Mouse (Mus musculus) bone marrow, adult 2 months (tissue): ENCODE results near the gene Madcam1.

Experiments used
- CTCF ChIP-seq: fragments of 200-500 bp; IDR thresholded peaks from 2 replicates; pipeline ENCODE4 v1.5.1; 2011; ENCODE audit warnings: low read length, control low read depth; ENCODE audit not compliant: control insufficient read depth, insufficient read depth
- POLR2A ChIP-seq: fragments of 200-500 bp; IDR thresholded peaks from 2 replicates; pipeline ENCODE4 v1.6.1; 2011; ENCODE audit warnings: low read depth, mild to moderate bottlenecking, control low read depth, low read length, borderline replicate concordance; ENCODE audit not compliant: control insufficient read depth

DNA sequence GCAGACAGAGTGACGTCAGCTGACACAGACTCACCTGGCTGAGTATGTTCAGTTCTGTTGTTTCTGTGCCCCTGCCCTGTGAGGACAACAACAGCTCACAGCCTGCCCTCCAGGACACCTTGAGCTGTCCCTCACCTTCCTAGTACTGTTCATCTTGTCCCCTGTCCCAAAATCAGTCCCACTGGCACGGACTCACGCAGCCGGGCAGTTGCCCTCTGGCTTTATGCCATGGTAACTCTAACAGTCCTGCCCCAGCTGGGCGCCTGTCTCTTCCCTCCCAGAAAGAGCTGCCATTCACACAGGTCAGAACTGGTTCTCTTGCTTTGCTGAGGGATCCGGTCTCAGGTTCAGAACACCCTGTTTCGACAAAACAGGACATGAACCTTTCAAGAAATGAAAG lies 11.6 kb upstream of the Madcam1 start:
- TF ChIP-seq CTCF (no peak), POLR2A (no peak)
